Mouse (Mus musculus) monocyte, adult 2 months (primary cell): ENCODE data around the gene Nkiras2.
"Not testable (repeated sequence)": the region's sequence is repeated elsewhere in the genome, so short reads cannot be mapped to it uniquely, and the experiment has no call there.

Experiments used
- DNase-seq, 2 experiments: peaks; one replicate each; pipeline ENCODE4 v3.0.0; 2022; ENCODE audit warnings: low spot score in 2 of 2, low read depth in 1 of 2

Gene Nkiras2

DNA sequence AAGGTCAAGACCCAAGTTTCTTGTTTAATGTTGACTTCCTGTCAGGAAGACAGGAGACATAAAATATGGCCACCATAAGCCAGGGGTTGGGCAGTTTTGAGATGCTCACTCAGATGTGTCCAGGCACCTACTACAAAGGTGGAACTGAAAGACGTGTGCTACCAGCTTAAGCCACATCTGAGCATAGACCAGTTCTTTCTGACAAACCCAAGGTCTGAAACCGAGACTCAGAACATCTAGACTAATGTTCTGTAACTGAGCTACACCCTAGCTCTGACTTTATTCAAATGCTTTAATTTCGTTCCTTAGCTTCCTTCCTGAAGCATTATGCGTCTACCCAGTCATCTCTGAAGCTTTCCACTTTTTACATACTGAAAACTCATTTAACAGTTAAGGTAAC lies 21.0 kb upstream of the Nkiras2 start:
- DNase-seq: no peak

DNA sequence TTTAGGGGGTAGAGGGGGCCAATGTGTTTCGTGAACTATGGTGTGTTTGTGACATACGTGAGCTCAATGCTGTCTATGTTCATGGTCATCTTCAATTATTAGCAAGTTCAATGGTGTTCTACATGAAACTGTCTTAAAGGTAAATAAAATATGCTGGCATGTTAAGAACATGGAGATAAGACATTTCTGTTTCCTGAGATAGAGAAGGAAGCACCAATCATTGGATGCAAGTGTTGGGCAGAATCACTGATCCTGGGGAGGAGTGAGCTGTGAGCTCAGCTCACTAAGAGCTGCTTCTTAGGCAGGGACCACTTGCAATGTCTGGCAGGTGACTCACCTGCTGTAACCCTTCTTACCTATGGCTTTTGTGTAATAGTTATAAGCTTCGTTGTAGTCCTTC lies 17.7 kb upstream of the Nkiras2 start:
- DNase-seq: no peak

DNA sequence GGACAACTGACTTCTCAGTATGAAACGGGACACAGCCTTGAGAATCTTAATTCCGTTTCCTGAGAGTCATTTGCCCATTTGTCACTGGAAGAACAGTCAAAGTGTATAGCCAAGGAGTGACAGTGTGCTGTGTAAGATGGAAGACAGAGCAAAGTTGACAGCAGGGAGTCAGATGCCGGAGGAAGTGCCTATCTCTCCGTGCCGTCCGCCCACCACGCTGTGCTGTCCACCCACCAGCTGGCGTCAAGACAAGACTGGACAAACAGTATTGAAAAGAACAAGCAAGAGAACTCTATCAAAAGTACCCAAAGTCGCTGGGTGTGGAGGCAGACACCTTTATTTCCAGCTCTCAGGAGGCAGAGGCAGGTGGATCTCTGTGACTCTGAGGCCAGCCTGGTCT lies 15.9 kb upstream of the Nkiras2 start:
- DNase-seq: no peak

DNA sequence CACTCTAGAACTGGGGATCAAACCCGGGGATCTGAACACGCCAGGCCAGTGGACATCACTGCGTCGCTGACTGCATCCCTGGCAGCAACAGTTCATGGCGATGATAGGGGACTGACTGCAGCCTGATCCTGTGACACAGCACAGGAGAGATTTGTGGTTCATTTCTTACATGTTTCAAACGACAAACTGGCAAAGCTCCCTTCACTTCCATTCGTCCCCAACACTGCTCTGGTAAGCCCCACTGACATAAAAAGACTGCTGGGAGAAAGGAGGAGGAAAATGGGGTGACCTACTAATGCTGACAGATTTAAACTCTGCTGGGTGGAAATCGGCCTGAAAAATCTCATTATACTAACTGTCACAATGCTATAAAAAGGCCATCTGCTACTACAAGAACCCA lies 15.2 kb upstream of the Nkiras2 start:
- no peak for DNase-seq

GRCm38 (mm10) chr11:100604321-100605005 lies 14.6 kb upstream of the Nkiras2 start:
- DNase-seq: no peak

DNA sequence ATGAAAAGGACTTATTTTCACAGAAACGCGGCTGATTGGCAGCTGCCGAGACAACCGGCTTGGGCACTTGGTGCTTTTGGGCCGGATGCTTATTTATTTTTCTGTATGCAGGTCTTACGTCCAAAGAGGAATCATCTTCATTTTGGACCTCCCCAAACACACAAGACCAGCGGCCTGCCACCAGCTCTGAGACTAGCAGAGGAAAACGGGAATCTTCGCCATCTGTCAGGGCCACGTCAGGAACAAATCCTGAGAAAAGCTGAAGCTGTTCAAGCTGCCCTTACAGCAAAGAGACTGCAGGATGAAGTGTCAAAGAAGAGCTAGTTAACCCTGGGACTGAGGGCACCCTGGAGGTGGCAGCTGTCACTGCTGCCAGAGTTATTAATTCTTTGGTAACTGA lies 13.6 kb upstream of the Nkiras2 start:
- no peak for DNase-seq

GRCm38 (mm10) chr11:100607121-100607520 lies 11.9 kb upstream of the Nkiras2 start:
- DNase-seq: no peak

- no peak for DNase-seq
These were observed 10.2 kb upstream of the Nkiras2 start for GRCm38 (mm10) chr11:100608796-100609195.

- DNase-seq: no peak
These were observed 9.6 kb upstream of the Nkiras2 start for GRCm38 (mm10) chr11:100609355-100609996.

DNA sequence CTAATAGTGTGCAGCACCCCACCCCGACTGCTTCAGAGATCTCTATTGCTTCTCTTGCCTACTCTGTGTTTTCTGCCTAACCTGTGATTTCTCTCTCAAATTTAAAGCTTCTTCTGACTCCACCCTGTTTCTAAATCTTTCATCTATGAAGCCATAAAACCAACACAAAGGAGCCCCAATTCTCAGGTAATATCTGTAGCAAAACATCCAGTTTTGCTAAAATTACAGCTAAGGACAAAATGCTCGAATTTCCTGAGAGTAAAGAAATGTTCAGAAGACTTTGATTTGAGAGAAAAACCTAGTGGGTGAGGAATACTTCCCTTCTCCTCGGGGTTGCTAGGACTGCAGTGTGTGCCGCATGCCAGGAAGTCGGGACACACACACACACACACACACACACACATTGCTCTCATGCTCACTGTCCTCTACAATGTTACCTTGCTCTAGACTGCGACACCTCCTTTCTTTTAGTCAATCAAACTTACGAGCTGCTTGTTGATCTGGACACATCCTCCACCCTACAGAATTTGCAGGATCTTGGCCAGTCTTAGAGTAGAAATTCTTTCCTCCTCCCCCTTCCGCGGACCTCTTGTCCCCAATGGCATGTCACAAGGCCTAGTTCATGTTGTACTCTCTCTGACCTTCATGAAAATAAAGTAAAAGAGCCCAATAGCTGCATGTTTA lies 8.9 kb upstream of the Nkiras2 start:
- DNase-seq: no peak

- no peak for DNase-seq
These were observed 7.4 kb upstream of the Nkiras2 start for GRCm38 (mm10) chr11:100611627-100612026.

GRCm38 (mm10) chr11:100613241-100613640 lies 5.8 kb upstream of the Nkiras2 start:
- DNase-seq: no peak

- no peak for DNase-seq
These were observed 2.7 kb upstream of the Nkiras2 start for GRCm38 (mm10) chr11:100616332-100616731.

DNA sequence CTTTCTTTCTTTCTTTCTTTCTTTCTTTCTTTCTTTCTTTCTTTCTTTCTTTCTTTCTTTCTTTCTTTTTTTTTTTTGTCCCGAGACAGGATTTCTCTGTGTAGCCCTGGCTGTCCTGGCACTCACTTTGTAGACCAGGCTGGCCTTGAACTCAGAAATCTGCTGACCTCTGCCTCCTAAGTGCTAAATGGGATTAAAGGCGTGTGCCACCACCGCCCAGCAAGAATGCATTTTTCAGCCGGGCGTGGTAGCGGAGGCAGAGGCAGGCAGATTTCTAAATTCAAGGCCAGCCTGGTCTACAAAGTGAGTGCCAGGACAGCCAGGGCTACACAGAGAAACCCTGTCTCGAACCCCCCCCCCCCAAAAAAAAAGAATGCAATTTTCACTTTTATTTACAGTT lies 2.2 kb upstream of the Nkiras2 start:
- DNase-seq: not testable (repeated sequence)

DNA sequence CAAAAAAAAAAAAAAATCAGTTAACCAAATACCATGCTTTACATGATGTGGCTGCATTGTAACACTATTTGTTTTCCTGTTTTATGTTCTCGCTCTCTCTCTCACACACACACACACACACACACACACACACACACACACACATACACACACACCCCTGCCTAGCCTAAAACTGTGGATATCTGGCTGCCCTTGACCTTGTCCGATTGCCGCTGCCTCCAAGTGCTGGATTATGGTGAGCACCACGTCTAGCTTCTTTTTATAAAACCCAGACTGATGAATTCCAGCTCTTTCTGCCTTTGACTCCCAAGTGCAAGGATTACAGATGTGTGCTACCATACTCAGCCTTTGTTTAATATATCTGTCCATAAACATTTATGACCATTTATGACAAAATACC lies 1.6 kb upstream of the Nkiras2 start:
- no peak for DNase-seq

DNA sequence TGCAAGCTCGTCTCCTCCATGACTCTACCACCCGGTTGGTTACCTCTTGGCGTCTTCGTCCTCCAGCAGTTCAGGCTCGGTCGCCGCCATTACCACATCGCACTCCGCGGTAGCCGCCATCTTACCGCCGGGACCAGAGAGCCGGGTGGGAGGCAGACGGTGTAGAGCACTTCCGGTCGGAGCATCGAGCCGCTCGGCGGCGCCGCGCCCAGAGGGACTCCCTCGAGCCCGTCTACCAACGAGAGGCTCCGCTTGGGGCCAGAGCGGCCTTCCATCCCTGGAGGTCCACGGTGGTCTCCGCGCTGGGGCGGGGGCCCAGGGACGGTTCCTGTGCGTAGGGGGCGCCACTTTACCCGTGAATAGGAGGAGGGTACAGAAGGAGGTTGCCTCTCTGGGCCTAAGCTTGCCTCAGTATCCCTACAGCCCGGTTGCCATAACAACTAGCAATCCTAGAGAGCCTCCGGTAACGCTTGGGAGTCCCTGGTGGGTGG lies 486 bp downstream of the Nkiras2 start:
- DNase-seq: peak; percentile 82 to 89

DNA sequence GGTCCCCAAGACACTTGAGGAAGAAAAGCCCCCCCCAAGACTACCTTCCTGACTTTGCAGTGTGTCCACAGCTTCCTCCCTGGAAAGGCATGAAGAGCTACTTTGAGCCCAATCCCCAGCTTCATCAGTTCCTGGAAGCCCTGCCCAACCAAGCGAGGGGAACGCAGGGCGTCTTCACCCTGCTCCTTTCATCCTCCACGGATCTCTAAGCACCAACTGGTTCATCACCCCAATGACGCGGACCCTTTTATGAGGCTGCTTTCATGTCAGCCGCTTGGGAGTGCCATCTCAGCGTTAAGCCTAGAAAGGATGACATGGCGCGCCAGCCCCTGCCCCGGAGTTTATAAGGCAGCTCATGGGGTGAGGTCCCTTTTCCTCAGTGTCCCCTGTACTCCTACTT lies 938 bp downstream of the Nkiras2 start, which contains the start of gene Dnajc7:
Dnajc7 (minus strand) TSS at position 187 of the 400 bp plus-strand sequence.
- peak in 1 of 2 experiments; percentile 16 for DNase-seq

- DNase-seq: peak; percentile 85 to 93
These were observed 3.7 kb downstream of the Nkiras2 start for GRCm38 (mm10) chr11:100622714-100623113.

- DNase-seq: peak; percentile 36 to 85
These were observed 4.8 kb downstream of the Nkiras2 start for GRCm38 (mm10) chr11:100623867-100624266.

DNA sequence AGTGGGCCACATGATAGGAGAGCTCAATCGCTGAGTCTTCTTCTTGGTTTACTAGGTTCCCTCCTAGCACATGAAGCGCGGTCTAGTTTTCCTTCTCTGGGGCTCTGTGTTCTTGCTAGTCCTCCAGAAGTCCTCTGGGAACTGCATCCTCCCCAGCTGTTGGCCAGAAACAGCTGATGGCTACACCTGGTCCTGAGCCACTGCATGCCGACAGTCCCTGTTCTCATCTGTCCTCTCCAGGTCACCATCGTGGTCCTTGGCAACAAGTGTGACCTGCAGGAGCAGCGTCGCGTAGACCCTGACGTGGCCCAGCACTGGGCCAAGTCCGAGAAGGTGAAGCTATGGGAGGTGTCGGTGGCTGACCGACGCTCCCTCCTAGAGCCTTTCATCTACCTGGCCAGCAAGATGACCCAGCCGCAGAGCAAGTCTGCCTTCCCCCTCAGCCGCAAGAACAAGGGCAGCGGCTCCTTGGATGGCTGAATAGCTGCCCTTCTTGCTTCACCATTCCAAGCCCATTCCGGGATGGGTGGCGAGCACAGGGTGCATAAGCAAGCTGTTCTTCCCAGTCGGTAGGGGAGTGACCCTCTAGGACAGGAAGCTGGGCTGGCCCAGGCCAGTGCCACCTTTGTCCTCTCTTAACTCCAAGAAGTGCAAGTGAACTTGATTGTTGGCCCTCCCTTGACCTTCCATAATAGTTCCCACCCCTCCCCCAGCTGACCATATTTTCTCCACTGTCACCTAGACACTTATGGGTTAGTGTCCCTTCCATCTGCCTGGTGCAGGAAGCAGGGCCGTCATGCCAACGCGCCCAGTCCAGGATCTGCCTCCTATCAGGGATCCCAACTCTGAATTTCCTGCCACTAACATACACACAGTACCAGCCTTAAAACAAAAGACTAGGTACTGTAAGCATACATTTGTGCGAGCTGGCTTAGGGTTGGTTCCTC lies 7.0 kb downstream of the Nkiras2 start:
- DNase-seq: no peak

DNA sequence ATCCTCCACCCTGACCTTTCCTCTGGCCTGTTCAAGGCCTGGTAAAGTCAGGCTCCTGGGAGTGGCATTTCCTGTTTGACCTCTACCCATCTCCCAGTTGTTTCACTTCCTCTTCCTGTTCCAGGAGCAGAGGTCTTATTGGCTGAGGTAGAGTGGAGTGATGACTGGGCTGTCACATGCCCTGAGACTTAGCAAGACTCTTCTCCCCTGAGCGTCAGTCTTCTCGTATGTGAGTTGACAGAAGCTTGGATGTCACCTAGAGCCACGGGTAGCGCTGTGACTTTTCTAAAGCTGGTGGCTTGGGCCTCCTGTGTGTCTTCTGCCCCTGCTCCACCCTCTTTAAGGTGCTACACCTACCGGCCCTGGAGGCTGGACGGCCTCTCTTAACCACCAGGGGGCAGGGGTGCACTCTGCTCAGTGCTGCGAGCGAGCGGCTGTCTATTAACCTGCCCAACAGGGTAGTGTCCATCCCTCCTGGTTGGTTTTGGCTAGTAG lies 7.7 kb downstream of the Nkiras2 start:
- DNase-seq: peak; percentile 77 to 88
